Mouse (Mus musculus): ENCODE measurements around the gene Hjurp.

DNA sequence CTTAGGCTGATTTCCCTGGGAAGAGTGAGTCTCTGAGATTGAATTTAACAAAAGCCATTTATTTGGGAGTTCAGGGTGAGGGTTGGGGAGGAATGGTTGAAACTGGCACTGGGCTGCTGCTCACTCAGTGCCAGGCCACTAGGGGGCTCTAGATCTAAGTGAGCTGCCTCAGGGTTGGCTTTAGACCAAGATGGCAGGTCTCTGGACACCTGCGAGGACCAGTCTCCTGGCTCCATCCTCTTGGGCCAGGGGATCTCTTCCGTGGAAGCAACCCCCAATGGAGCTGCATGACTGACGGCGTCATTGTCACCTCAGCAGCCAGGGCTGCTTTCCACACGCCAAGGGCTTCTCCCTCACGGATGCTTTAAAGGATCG is 7.5 kb upstream of the Hjurp start:
- TF ChIP-seq CTCF (IDR thresholded peaks at IDR 0.05; ENCODE audit: low read depth) (no peak), EP300 (IDR thresholded peaks at IDR 0.05; ENCODE audit: low read depth) (no peak)
